Mouse (Mus musculus): ENCODE measurements around the gene Dennd1a.

DNA sequence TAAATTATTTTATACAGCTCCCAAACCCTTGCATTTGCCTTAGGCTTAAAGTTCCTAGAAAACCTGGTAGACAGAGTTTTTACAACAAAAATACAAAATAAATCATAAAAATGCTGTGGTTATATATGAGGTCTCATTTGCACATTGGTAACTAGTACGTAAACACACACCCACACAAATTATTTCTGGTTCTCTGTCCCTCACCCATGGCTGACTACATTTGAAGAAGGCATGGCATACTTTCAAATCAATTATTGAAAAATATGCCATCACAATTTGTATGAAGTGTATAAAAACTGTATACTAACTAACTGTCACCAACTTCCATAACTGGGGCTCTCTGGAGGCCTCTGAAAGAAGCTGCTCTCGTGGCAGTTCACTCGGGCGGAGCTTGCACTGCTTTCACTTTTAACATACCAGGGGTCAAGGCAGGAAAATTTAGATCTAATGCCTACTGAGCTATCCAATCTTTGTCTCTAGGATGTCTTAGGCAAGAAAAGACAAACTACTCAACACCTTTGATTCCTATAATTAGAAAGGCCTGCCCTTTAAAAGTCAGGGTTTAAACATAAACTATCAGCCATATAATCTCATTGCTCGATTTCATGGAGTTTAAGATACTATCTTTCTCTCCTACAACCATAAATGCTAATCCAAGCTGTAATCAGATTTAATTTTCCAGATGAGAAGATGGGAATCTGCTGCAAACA, 122.7 kb downstream of the Dennd1a start:
- TF ChIP-seq EP300 (optimal IDR thresholded peaks at IDR 0.05) = no peak
- no peak for TF ChIP-seq CTCF (IDR thresholded peaks at IDR 0.05; ENCODE audit: low read depth)

Data from stomach, postnatal 0 days (tissue).